Mouse (Mus musculus) monocyte, adult 5-6 weeks (primary cell): ENCODE measurements around the gene Myh10. TPM values are rescaled to one million over a fixed set of nuclear protein-coding genes. Genes with fewer than 3 reads are reported as not detected.
A peak's percentile ranks its signal among the peaks of the same experiment; 100 is the strongest.

Source experiments
- ATAC-seq: fragments of 153-309, 156-312 bp; replicated peaks from 2 replicates; pipeline ENCODE4 v1.8.0; 2017; ENCODE audit warnings: mild to moderate bottlenecking; ENCODE audit not compliant: low TSS enrichment, insufficient number of reproducible peaks, severe bottlenecking, poor library complexity, low FRiP score
- total RNA-seq: library from RNA; stranded (forward); fragments of 200-1000, 200-491, 200-594 nt; gene quantifications from 3 replicates; pipeline ENCODE4 v1.2.3, GENCODE M21; 2017

Gene Myh10
- total RNA-seq, 1 experiment from 2014 or later = 0.76 TPM

- ATAC-seq = no peak
These were observed 143.7 kb downstream of the Myh10 start for GRCm38 (mm10) chr11:68835034-68835433.

- ATAC-seq = no peak; the same call in 1 of the 2 replicates
These were observed 148.2 kb downstream of the Myh10 start for GRCm38 (mm10) chr11:68839606-68840005.

GRCm38 (mm10) chr11:68850862-68851261 is 159.5 kb downstream of the Myh10 start:
- no peak for ATAC-seq

DNA sequence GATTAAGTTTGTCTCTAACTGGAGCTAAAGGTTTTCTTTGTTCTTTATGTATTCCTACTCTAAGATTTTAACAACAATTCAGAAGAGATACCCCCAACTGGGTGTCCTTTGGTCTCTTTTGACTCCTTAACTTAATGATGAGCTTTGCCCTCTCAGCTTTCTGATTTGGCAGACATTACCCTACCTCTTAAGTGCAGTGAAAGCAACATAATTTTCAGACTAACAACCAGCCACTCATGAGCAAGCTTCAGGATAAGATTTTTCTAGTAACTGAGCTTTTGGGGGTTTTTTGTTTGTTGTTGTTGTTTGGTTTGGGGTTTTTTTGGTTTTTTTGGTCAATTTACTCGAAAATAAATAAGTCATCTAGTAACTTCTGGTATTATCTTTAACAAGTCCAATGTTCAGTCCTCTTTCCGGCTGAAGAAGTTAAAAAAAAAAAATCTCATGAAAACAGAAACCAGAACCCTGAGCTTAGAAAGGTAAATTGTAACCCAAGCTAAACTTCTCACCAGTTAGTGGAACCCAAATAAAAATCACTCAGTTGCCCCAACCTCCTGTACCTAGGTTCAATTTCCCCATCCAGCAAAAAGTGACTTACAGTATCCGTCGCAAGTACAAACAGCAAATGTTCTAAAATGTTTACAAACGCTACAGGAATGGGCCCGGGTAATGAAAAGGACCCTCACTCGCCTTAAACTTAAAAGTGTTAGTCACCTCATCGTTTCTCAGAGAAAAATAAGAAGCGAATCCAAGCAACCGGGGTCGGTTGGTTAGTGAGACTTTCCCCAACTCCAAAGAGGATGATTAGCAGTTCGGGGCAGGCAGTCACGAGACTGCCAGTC is 160.5 kb downstream of the Myh10 start:
- ATAC-seq = no peak

GRCm38 (mm10) chr11:68852486-68852901 is 161.1 kb downstream of the Myh10 start:
- peak; percentile 13; the same call in 1 of the 2 replicates for ATAC-seq

- ATAC-seq = peak; percentile 92
These were observed 161.6 kb downstream of the Myh10 start for GRCm38 (mm10) chr11:68852932-68853409.

GRCm38 (mm10) chr11:68853611-68854401 is 162.4 kb downstream of the Myh10 start:
- peak; percentile 64 for ATAC-seq

DNA sequence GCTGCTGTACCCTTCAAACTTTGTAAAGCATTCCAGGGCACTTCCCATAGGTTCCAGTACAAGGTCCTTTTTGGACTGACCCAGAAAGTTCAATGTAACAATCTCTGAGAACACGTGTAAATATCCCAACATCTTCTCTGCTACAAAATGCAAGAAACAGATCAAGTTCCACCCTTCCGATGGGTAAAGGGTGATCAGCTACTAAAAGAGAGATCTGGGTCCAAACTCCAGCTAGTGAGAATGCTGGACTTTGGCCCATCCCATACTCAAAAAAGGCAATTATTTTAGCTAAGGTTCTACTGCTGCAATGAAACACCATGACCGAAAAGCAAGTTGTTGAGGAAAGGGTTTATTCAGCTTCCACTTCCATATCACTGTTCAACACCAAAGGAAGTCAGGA is 163.3 kb downstream of the Myh10 start:
- ATAC-seq = no peak

- no peak for ATAC-seq
These were observed 166.0 kb downstream of the Myh10 start for GRCm38 (mm10) chr11:68857329-68857728.

- ATAC-seq = no peak
These were observed 168.7 kb downstream of the Myh10 start for GRCm38 (mm10) chr11:68859943-68860593.

- no peak for ATAC-seq
These were observed 170.9 kb downstream of the Myh10 start for GRCm38 (mm10) chr11:68862260-68862659.

DNA sequence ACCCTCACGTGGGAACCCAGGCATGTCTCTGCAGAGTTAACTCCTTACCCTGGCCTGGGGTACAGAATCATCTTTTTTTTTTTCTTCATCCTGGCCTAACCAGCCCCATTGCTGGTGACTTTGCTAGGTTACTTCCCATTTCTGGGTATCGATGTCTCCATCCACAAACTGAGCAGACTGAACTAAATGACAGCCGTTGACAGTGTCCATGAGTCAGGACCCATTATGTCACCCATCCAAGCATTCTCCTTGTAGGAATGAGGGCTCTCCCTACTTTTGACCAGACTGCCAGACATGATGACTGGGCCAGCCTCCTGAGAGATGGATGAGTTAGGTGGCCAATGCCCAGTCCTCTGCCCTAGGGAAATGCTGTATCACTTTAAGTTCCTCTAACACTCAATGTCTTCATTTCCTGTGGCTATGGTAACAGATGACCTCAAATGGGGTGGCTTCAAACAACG is 172.3 kb downstream of the Myh10 start:
- ATAC-seq = peak; percentile 87

DNA sequence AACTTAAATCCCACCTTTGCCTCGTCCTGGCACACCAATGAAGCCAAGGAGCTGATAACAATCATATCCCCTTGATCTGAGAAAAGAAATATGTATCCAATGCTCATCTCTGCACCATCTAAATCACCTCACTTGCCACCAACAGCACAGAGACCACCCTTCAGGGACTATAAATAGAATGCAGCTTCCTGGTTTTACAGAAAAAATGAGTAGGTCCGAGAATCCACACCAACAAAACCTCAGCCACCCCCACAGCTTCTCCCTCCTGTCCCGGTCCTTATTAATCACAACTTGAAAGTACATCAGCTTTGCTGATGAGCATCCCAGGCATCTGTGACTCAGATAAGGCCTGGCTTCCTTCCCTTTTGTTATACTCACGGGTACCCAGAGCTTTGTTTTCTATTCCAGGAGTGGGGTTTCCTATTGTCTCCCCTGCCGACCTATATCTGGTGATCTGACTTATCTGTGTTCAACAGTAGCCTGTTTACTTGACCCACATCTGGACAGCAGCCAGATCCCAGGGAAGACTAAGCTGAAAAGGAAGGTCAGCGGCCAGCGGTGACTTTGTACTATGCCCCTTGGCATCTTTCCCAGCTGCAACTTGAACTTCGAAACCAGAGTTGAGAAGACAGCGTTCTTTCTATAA is 173.3 kb downstream of the Myh10 start:
- ATAC-seq = no peak

Other genes starting within 250 kb of the Myh10 start
- gene Pik3r6, start 188.5 kb upstream of the Myh10 start, total RNA-seq = 12.6 to 14.2 TPM (median 13.9 TPM) in 3 replicates
- gene Mfsd6l, start 135.4 kb upstream of the Myh10 start, total RNA-seq = 0.11 to 1.2 TPM (median 0.48 TPM) in 3 replicates
- gene Ccdc42, start 104.5 kb upstream of the Myh10 start, total RNA-seq = 0.96 TPM in 1 of 3 replicates, not detected in the others
- 152 to 252 TPM (median 234 TPM) in 3 replicates for gene Ndel1, start 180.3 kb downstream of the Myh10 start, total RNA-seq
- gene Rnf222, start 197.0 kb downstream of the Myh10 start, total RNA-seq = not detected in 3 replicates
- 2,881 to 4,104 TPM (median 3,946 TPM) in 3 replicates for gene Rpl26, start 210.0 kb downstream of the Myh10 start, total RNA-seq
- not detected in 3 replicates for gene Odf4, start 235.5 kb downstream of the Myh10 start, total RNA-seq